Mouse (Mus musculus) CD4-positive naive resting alpha-beta T cell, adult 57 days (primary cell): ENCODE data around the gene Pigf. TPM values are rescaled to one million over a fixed set of nuclear protein-coding genes. Genes with fewer than 3 reads are reported as not detected.

Experiments used
- total RNA-seq: library from RNA; stranded (reverse); gene quantifications from one replicate; pipeline ENCODE4 v1.2.4, GENCODE M21; 2023

Gene Pigf
- 10.3 TPM for total RNA-seq

GRCm38 (mm10) chr17:87025269-87025949 is at the start of gene Pigf, which contains the start of gene Cript:
Gene Pigf, minus strand, starts transcription at chr17:87025406.
Gene Cript, plus strand, starts transcription at chr17:87025550.

GRCm38 (mm10) chr17:86962894-86963585 is 62.2 kb downstream of the Pigf start, which contains the start of gene Rhoq:
Gene Rhoq, plus strand, starts transcription at chr17:86963082.

GRCm38 (mm10) chr17:86947840-86948796 is 77.1 kb downstream of the Pigf start, which contains the start of gene Atp6v1e2:
Gene Atp6v1e2, minus strand, starts transcription at chr17:86947897.

Other genes starting within 250 kb of the Pigf start
- not detected for gene Tmem247, start 108.1 kb downstream of the Pigf start, total RNA-seq
- gene Atp6v1e2, start 77.5 kb downstream of the Pigf start, total RNA-seq: not detected
- gene Rhoq, start 62.3 kb downstream of the Pigf start, total RNA-seq: 4.2 TPM
- gene Cript, start 144 bp upstream of the Pigf start, total RNA-seq: 76.1 TPM
- gene Socs5, start 82.3 kb upstream of the Pigf start, total RNA-seq: 21.9 TPM
- 16.1 TPM for gene Mcfd2, start 240.5 kb upstream of the Pigf start, total RNA-seq